Mouse (Mus musculus) activated CD4-positive, CD25-positive, alpha-beta regulatory T cell, adult 4 months (primary cell): Measurements from ENCODE around the gene Sparc. TPM values are rescaled to one million over a fixed set of nuclear protein-coding genes. Genes with fewer than 3 reads are reported as not detected.

ENCODE experiments used
- ATAC-seq: one replicate; pipeline ENCODE4 v1.8.0; 2017
- polyA plus RNA-seq, 2 experiments: library from polyadenylated mRNA; unstranded; fragments of 100-300 nt; shearing (Covaris generic); gene quantifications; one replicate each; pipeline ENCODE4 v1.2.1; 2017

The Sparc gene
- polyA plus RNA-seq, 2 experiments from 2014 or later: not detected

DNA sequence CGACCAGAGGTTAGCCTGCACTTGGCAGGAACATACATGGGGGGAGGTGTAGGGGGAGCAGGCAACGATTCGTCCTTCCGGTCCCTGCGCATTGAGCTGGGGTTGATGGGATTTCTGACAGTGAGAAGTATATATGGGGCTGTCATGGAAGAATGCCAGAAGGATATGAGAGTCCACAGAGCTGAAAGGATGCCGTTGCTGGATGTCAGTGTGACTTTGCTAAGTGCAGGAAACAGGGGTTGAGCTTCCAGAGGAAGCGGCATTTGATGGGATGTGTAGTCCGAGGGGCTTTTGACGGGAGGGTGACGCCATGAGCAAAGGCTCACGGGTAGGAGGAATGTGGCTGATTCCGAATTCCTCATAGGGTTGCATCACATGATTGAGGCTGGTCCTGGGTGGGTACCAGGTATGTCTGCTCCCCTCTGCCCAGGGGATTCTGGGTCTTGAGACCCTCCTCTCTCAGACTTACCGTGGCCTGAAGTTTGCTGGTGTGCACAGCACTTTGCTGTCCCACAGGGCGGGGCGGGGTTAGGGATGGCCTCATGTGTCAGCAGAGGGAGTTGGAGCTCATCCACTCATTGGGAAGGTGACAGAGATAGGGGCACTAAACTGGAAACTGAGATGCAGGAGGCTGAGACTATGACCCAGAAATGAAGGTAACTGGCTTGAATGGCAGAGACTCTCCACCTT lies 64.7 kb downstream of the Sparc start:
- no peak for ATAC-seq

DNA sequence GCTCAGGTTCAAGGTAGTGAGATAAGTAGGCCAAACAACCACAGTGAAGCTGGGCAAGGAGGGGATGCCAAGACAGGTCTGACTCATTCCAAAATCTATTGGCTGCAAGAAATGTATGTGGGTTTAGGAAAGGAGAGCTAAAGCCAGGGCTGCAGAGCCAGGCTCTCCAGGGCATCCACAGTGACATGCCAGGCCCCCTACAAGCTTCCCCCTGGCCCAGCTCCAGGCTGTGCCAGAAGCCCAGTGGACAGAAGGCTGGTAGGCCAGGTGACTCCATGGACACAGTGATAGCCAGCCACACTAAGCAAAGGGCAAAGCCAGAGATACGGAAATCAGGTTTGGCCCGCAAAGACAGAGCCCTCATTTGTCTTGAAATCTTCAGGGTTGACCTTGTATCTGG lies 66.1 kb downstream of the Sparc start:
- ATAC-seq: no peak

Other genes with a start within 250 kb of the Sparc start
- under 1 TPM in 1 of 2 experiments, not detected in 1; 0.37 TPM for gene Slc36a2, start 238.1 kb downstream of the Sparc start, polyA plus RNA-seq
- 1 to 10 TPM; 2.3 to 2.5 TPM for gene Slc36a1, start 218.8 kb downstream of the Sparc start, polyA plus RNA-seq
- not detected for gene Fat2, start 86.6 kb downstream of the Sparc start, polyA plus RNA-seq
- 100 to 1,000 TPM; 224 to 229 TPM for gene Atox1, start 38.1 kb upstream of the Sparc start, polyA plus RNA-seq
- 10 to 100 TPM; 62.4 to 65.3 TPM for gene G3bp1, start 46.5 kb upstream of the Sparc start, polyA plus RNA-seq
- gene Glra1, start 185.0 kb upstream of the Sparc start, polyA plus RNA-seq: not detected